Mouse (Mus musculus) cerebellum, adult 2 months (tissue): Measurements from ENCODE around the gene Chka. TPM values are rescaled to one million over a fixed set of nuclear protein-coding genes. Genes with fewer than 3 reads are reported as not detected.

Experiments used
- DNase-seq, 2 experiments: peaks; one replicate each; pipeline ENCODE4 v3.0.0; 2021
- H3K27ac ChIP-seq: fragments of 200-500 bp; 2 replicates; pipeline ENCODE4 v1.5.1; 2012; ENCODE audit warnings: low read length, control low read depth, inconsistent platforms; ENCODE audit not compliant: insufficient read depth
- H3K27me3 ChIP-seq: fragments of 200-500 bp; 2 replicates; pipeline ENCODE4 v1.6.1; 2012; ENCODE audit warnings: inconsistent platforms, mild to moderate bottlenecking, low read length, moderate library complexity; ENCODE audit not compliant: control insufficient read depth, insufficient read depth
- H3K4me1 ChIP-seq: fragments of 200-500 bp; 2 replicates; pipeline ENCODE4 v1.6.1; 2011; ENCODE audit warnings: low read length; ENCODE audit not compliant: control insufficient read depth, insufficient read depth
- H3K4me3 ChIP-seq: fragments of 200-500 bp; replicated peaks from 2 replicates; pipeline ENCODE3; 2011; ENCODE audit warnings: mild to moderate bottlenecking, low read depth, low read length, control low read depth; ENCODE audit not compliant: insufficient read depth
- CTCF ChIP-seq: fragments of 200-500 bp; IDR thresholded peaks from 2 replicates; pipeline ENCODE4 v1.5.1; 2011; ENCODE audit warnings: low read depth, mild to moderate bottlenecking, control low read depth, low read length, moderate library complexity, borderline replicate concordance; ENCODE audit not compliant: insufficient read depth
- POLR2A ChIP-seq: fragments of 200-500 bp; IDR thresholded peaks from 2 replicates; pipeline ENCODE4 v1.6.1; 2011; ENCODE audit warnings: low read length, control low read depth, borderline replicate concordance; ENCODE audit not compliant: insufficient read depth
- WGBS: fragments of 180-500 bp; shearing (Covaris S2); methylation state at CpG from one replicate; pipeline ENCODE4 v1.1.7; 2018; 5-methylcytosine and 5-hydroxymethylcytosine counted together
- polyA plus RNA-seq: library from polyadenylated mRNA; depleted of rRNA; stranded (reverse); fragments of >200 nt; gene quantifications from 2 replicates; pipeline ENCODE4 v1.2.3, GENCODE M21; 2012

Chka gene
- polyA plus RNA-seq, 1 experiment: 118 TPM

DNA sequence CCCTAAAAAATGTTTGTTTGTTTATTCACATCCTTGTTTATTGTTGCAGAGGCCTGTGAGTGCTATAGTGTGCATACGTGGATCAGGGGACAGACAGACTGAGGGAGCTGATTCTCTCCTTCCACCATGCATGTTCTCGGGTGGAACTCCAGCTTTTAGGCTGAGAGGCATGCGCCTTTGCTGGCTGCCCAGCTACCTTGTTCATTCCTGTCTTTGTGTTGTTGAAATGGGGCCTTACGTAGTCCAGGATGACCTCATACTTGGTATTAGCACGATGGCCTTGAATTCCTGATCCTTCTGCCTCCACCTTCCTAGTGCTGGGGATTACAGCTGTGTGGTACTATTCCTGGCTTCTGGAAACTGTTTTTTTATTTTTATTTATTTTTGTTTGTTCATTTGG is 3.9 kb upstream of the Chka start:
- DNase-seq: no peak
- Histone ChIP-seq H3K27ac (0 out of 2 replicates have a peak overlapping the region, but pooled peaks have one; percentile 5), H3K27me3 (no peaks in the 10 kb centered on the region), H3K4me1 (peaks cover 40% of the 10 kb centered on the region), H3K4me3 (no peak overlapping the region)
- 84% methylated on average over 5 of the region's 5 CpGs for WGBS
- no peak for TF ChIP-seq POLR2A
- no peak for TF ChIP-seq CTCF

DNA sequence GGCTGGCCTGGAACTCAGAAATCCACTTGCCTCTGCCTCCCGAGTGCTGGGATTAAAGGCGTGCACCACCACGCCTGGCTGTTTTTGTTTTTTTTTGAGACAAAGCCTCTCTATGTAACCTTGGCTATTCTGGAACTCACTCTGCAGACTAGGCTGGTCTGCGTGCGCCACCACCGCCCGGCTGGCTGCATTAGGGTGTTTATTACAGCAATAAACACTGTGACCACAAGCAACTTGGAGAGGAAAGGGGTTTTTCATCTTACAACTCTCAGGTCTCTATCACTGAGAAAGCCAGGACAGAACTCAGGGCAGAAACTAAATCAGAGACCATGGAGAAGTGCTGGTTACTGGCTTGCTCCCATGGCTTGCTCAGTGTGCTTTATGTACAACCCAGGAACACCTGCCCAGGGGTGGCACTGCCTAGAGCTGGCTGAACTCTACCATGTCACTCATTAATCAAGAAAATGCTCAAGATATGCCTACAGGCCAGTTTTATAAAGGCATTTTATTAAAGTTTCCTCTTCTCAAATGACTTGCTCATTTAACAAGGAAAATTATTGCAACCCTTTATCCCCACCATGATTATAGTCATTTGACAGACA is 3.3 kb upstream of the Chka start:
- no peak for DNase-seq
- H3K27me3 ChIP-seq: no peaks in the 10 kb centered on the region
- H3K27ac ChIP-seq: no peak overlapping the region
- TF ChIP-seq POLR2A (no peak), CTCF (no peak)
- H3K4me1 ChIP-seq: peaks cover 38% of the 10 kb centered on the region
- no peak overlapping the region for H3K4me3 ChIP-seq
- WGBS: 96% methylated on average over 7 of the region's 7 CpGs

DNA sequence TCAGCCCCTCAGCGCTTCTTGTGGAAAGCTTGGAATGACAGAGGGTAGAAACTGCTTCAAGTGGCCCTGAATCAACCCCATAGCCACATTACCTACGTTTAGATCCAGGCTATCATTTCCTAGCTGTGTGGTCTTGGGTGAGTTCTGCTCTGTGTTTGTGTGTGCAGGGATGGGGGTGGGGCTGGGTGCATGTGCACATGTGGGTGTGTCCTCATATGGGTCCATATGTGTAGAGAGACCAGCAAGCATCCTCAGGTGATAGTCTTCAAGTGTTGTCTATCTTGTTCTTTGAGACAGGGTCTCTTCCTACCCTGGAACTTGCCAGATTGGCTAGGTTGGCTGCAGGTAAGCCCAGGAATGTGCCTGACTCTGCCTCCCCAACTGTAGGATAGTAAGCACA is 2.3 kb upstream of the Chka start:
- WGBS: 85% methylated on average over 2 of the region's 2 CpGs
- TF ChIP-seq CTCF (no peak), POLR2A (no peak)
- Histone ChIP-seq H3K27me3 (no peaks in the 10 kb centered on the region), H3K4me3 (no peak overlapping the region), H3K4me1 (peaks cover 36% of the 10 kb centered on the region), H3K27ac (no peak overlapping the region)
- no peak for DNase-seq

DNA sequence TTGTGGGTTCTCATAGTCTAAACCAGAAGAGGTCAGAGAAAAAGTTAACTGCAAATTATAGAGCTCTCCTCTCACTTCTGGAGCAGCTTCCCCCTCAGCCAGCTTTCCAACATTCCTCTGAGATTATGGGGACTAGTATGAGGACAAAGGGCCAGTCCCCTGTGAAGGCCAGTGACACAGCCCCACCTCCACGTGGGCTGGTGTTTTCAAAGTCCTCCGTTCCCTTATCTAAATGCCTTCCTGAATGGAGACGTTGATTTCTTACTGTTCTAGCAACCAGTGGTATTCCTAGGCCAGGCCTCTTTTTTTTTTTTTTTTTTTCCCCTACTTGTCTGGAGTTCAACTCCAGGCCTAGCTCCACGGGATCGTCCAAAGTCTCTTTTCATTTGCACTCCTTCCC is 1.5 kb upstream of the Chka start:
- no peak for DNase-seq
- peaks cover 31% of the 10 kb centered on the region for H3K4me1 ChIP-seq
- no peak overlapping the region for H3K27ac ChIP-seq
- WGBS: 70% methylated on average over 5 of the region's 5 CpGs
- H3K27me3 ChIP-seq: no peaks in the 10 kb centered on the region
- TF ChIP-seq POLR2A: no peak
- no peak for TF ChIP-seq CTCF
- no peak overlapping the region for H3K4me3 ChIP-seq

DNA sequence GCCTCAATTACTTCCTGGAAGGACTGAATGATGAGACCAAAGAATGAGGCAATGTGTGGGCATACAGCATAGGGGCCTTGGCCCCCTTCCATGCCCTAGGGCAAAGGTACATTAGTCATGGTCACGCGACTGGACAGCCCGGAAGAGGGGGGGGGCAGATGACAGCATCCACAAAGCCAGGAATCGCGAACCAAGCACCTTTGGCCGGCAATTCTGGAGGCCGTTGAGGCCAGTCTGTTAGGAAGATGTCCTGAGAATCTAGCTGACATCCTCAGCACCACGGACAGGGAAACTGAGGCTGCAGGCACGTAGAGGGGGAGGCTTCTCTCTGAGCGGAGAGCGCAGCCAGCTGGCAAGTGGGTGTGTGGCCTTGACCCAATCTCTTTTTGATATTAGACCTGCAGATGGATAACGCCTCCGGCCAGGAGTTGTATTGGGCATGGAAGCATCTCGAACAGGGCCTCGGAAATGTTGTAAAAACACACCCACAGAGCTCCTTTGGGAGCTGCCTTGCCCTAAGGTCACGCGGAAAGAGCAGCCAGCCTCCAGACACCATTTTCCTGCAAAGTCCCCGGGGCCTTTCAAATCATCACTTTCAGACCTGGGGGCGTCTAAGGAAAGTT is 615 bp upstream of the Chka start:
- Histone ChIP-seq H3K4me1 (peaks cover 30% of the 10 kb centered on the region), H3K4me3 (peak overlapping the region; percentile 95), H3K27ac (peak overlapping the region; percentile 79), H3K27me3 (no peaks in the 10 kb centered on the region)
- DNase-seq: peak in 1 of 2 experiments; percentile 63
- 4% methylated on average over 19 of the region's 19 CpGs for WGBS
- TF ChIP-seq CTCF: no peak
- no peak for TF ChIP-seq POLR2A

DNA sequence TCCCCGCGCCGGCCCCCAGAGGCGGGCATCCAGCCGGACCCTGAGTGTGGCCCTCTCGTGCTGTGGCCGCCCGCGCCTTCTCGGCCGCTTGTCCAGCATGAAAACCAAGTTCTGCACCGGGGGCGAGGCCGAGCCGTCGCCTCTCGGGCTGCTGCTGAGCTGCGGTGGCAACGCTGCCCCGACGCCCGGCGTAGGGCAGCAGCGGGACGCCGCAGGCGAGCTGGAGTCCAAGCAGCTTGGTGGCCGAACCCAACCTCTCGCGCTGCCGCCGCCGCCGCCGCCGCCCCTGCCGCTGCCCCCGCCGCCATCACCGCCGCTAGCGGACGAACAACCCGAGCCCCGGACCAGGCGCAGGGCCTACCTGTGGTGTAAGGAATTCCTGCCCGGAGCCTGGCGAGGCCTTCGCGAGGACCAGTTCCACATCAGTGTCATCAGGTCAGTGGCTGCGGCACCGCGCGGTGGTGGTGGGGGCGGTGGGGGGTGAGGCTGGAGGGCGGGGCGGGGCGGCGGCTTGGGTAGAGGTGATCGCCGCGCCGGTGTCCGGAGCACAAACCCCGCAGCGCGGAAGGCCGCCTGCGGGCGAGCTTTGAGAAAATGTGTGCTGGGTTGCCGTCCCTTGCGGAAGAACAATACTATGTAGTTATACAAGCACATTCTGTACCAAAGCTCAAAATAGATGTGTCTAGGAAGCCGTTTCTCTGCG is 557 bp downstream of the Chka start:
- peak; percentile 74 to 81 for DNase-seq
- TF ChIP-seq CTCF (no peak), POLR2A (0 out of 2 replicates have a peak, but pooled peaks have one; percentile 16)
- Histone ChIP-seq H3K4me3 (peak overlapping the region; percentile 87), H3K4me1 (peaks cover 22% of the 10 kb centered on the region), H3K27ac (peak overlapping the region; percentile 95), H3K27me3 (no peaks in the 10 kb centered on the region)
- WGBS: under 1% methylated on average over 63 of the region's 74 CpGs

DNA sequence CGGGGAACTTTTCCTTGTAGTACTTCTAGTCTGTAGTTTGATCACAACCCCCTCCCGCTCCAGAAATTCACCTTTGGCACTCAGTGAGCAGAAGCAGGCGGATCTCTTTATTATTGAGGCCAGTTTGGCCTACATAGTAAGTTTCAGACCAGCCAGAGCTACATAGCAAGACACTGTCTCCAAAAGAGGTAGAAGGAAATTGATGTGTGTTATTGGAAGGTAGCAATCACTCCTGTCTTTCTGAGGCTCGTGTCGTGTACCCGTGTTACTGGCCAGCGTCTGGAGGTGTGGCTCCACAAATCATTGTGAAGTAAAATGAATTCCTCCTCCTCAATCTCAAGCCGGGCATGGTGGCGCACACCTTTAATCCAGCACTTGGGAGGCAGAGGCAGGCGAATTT is 1.5 kb downstream of the Chka start:
- Histone ChIP-seq H3K27ac (no peak overlapping the region), H3K27me3 (no peaks in the 10 kb centered on the region)

More for the DNA sequence above, 1.5 kb downstream of the Chka start:
- no peak for DNase-seq
- Histone ChIP-seq H3K4me1 (peaks cover 16% of the 10 kb centered on the region), H3K4me3 (peak overlapping the region; percentile 66)
- TF ChIP-seq CTCF (no peak), POLR2A (no peak)
- 58% methylated on average over 10 of the region's 10 CpGs for WGBS
